Mouse (Mus musculus) spleen, adult 2 months (tissue): ENCODE results near the gene Psmb9. TPM values are rescaled to one million over a fixed set of nuclear protein-coding genes. Genes with fewer than 3 reads are reported as not detected.
A peak's percentile ranks its signal among the peaks of the same experiment; 100 is the strongest.

Source experiments
- DNase-seq, 2 experiments: peaks; one replicate each; pipeline versions ENCODE4 v3.0.0 to v3.0.0-alpha.2; 2012 to 2021; ENCODE audit warnings: low spot score in 2 of 2, low read depth in 1 of 2
- H3K27ac ChIP-seq: fragments of 200-500 bp; 2 replicates; pipeline ENCODE4 v1.5.1; 2012; ENCODE audit warnings: low read length, inconsistent platforms; ENCODE audit not compliant: insufficient read depth
- H3K27me3 ChIP-seq: fragments of 200-500 bp; 2 replicates; pipeline ENCODE4 v1.6.1; 2012; ENCODE audit warnings: mild to moderate bottlenecking, moderate library complexity, low read length, inconsistent platforms; ENCODE audit not compliant: control insufficient read depth, insufficient read depth
- H3K36me3 ChIP-seq: fragments of 200-500 bp; 2 replicates; pipeline ENCODE4 v1.6.1; 2012; ENCODE audit warnings: mild to moderate bottlenecking, low read length, inconsistent platforms; ENCODE audit not compliant: control insufficient read depth, insufficient read depth
- H3K4me1 ChIP-seq: fragments of 200-500 bp; 2 replicates; pipeline ENCODE4 v1.6.1; 2011; ENCODE audit warnings: inconsistent platforms; ENCODE audit not compliant: control insufficient read depth, insufficient read depth, insufficient read length
- H3K4me3 ChIP-seq: fragments of 200-500 bp; 2 replicates; pipeline ENCODE4 v1.5.1; 2011; ENCODE audit warnings: mild to moderate bottlenecking, inconsistent platforms; ENCODE audit not compliant: insufficient read depth, insufficient read length; ENCODE audit errors: extremely low read depth
- CTCF ChIP-seq: fragments of 200-500 bp; IDR thresholded peaks from 2 replicates; pipeline ENCODE4 v1.5.1; 2011; ENCODE audit warnings: mild to moderate bottlenecking, inconsistent platforms; ENCODE audit not compliant: insufficient read depth, insufficient read length, insufficient replicate concordance; ENCODE audit errors: extremely low read depth
- POLR2A ChIP-seq: fragments of 200-500 bp; IDR thresholded peaks from 2 replicates; pipeline ENCODE4 v1.6.1; 2011; ENCODE audit warnings: low read depth, low read length, inconsistent platforms
- WGBS: fragments of 180-500 bp; shearing (Covaris S2); methylation state at CpG from one replicate; pipeline ENCODE4 v1.1.7; 2018; 5-methylcytosine and 5-hydroxymethylcytosine counted together
- polyA plus RNA-seq: library from polyadenylated mRNA; depleted of rRNA; stranded (reverse); fragments of >200 nt; gene quantifications from 2 replicates; pipeline ENCODE4 v1.2.3, GENCODE M21; 2012

Gene Psmb9
- polyA plus RNA-seq, 1 experiment, result 159 TPM

DNA sequence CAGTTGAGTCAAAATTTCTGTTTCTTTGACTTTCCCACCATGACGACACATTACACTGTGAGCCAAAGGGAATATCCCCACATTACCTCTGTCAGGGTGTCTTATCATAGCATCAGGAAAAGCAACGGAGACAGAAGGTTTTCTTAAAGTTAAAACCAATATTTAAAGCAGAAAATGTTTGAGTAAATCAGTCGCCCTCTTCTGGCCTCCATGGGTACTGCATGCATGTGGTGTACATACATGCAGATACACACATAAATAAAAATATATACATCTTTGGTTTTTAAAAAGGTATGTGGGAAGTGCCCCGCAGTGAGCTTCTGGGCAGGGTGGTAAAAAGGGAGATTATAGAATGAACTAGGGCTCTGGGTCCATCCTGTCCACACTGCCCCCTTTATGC is 10.4 kb downstream of the Psmb9 start:
- peaks cover 12% of the 10 kb centered on the region; the same call in 1 of the 2 replicates for H3K4me1 ChIP-seq
- no peak overlapping the region for H3K4me3 ChIP-seq
- H3K36me3 ChIP-seq, result peaks cover 9% of the 10 kb centered on the region
- 84% methylated on average over 4 of the region's 4 CpGs for WGBS
- TF ChIP-seq POLR2A, result no peak
- no peak for TF ChIP-seq CTCF
- no peak overlapping the region for H3K27ac ChIP-seq
- DNase-seq, result no peak
- H3K27me3 ChIP-seq, result no peaks in the 10 kb centered on the region

DNA sequence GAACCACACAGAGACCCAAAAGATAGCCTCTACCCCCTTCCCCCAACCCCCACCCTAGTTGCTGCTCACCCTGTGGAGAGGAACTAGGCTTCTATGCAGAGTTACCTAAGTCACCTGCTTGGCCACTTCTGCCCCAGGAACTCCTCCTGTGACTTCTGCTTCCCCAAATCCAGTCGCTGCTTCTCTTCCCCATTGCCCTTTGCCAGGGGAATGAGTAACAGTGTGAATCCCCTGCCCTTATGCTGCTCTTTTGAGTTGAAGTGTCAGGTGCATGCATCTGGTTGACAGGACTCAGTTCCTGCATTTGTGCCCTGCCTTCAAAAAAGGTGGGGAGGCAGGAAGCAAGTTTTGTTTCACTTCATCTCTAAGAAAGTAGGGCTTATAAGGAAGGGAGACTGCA is 13.5 kb downstream of the Psmb9 start:
- no peak for TF ChIP-seq POLR2A
- no peak for TF ChIP-seq CTCF
- Histone ChIP-seq H3K27me3 (no peaks in the 10 kb centered on the region), H3K4me1 (peaks cover 11% of the 10 kb centered on the region; the same call in 1 of the 2 replicates), H3K4me3 (peak overlapping the region; percentile 24; the same call in 1 of the 2 replicates), H3K27ac (peak overlapping the region; percentile 76), H3K36me3 (0 out of 2 replicates have a peak, but pooled peaks cover 1% of the 10 kb centered on the region)
- 24% methylated on average over 1 of the region's 1 CpGs for WGBS
- peak in 1 of 2 experiments; percentile 41 for DNase-seq

DNA sequence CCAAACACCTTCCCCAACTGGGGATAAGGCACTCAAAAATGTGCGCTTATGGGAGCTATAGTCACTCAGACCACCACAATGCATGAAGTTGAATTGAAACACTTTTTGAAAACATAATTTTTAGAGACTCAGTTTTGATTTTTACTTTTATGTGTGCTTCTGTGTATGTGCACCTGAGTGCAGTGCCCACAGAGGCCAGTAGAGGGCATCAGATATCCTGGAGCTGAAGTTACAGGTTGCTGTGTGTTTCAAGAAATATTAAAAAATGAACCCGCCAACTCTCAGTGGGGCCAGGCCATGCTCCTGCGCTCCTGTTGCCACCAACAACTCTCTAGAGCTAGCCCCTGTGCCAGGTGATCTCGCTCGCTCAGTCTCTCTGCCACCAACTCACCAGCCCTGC is 15.0 kb downstream of the Psmb9 start:
- 96% methylated on average over 5 of the region's 5 CpGs for WGBS
- Histone ChIP-seq H3K27ac (0 out of 2 replicates have a peak overlapping the region, but pooled peaks have one; percentile 94), H3K4me1 (peaks cover 11% of the 10 kb centered on the region; the same call in 1 of the 2 replicates), H3K27me3 (no peaks in the 10 kb centered on the region), H3K36me3 (0 out of 2 replicates have a peak, but pooled peaks cover 1% of the 10 kb centered on the region), H3K4me3 (no peak overlapping the region)
- no peak for DNase-seq
- no peak for TF ChIP-seq CTCF
- no peak for TF ChIP-seq POLR2A

DNA sequence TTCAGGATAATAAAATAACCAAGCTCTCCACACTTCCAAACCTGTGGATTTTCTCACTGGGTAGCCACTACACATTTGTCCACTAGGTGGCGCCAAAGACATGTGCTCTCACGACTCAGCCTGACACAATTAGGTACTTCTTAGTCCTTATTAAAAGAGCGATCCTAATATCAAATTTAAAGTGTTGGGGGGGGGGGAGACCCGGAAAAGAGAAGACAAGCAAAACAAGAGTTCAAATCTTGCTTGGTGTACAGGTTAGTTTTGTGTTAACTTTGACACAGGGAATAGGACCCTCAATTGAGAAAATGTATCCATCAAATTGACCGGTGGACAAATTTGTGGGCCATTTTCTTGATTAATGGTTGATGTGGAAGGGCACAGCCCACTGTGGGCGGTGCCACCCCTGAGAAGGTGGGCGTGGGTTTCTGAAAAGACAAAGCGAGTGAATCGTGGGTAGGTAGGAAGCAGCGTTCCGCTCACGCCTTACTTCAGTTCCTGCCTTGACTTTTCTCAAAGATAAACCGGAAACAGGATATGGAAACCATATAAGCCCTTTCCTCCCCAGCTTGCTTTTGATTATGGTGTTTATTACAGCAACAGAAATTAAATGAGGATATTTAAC is 16.6 kb downstream of the Psmb9 start:
- Histone ChIP-seq H3K36me3 (0 out of 2 replicates have a peak, but pooled peaks cover 1% of the 10 kb centered on the region), H3K27me3 (no peaks in the 10 kb centered on the region), H3K4me1 (peaks cover 11% of the 10 kb centered on the region; the same call in 1 of the 2 replicates), H3K4me3 (peak overlapping the region; percentile 35; the same call in 1 of the 2 replicates), H3K27ac (peak overlapping the region; percentile 94)
- TF ChIP-seq POLR2A, result no peak
- peak; percentile 83; the same call in 1 of the 2 replicates for TF ChIP-seq CTCF
- 1% methylated on average over 13 of the region's 13 CpGs for WGBS
- DNase-seq, result peak; percentile 83 to 93

DNA sequence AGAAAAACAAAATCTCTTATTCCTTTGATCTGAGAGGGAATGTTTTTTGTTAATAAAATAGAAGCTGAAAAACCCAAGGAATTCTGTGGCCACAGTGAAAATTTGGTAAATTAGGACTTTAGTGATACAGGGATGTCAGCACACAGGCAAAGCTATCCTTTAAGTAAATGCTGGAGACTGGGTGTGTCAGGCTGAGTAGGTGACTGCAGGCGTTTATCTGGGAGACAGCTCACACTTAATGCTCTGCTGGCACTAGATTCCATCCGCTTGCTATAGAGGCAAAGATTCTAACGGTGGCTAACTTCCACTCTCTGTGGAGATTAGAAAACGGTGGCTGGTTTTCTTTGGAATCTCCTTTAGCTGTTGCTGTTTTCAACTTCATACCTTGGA is 17.1 kb downstream of the Psmb9 start:
- Histone ChIP-seq H3K4me3 (no peak overlapping the region), H3K4me1 (peaks cover 11% of the 10 kb centered on the region; the same call in 1 of the 2 replicates), H3K36me3 (0 out of 2 replicates have a peak, but pooled peaks cover 1% of the 10 kb centered on the region), H3K27me3 (no peaks in the 10 kb centered on the region), H3K27ac (no peak overlapping the region)
- TF ChIP-seq POLR2A (no peak), CTCF (no peak)
- WGBS, result 6% methylated on average over 4 of the region's 4 CpGs
- no peak for DNase-seq

DNA sequence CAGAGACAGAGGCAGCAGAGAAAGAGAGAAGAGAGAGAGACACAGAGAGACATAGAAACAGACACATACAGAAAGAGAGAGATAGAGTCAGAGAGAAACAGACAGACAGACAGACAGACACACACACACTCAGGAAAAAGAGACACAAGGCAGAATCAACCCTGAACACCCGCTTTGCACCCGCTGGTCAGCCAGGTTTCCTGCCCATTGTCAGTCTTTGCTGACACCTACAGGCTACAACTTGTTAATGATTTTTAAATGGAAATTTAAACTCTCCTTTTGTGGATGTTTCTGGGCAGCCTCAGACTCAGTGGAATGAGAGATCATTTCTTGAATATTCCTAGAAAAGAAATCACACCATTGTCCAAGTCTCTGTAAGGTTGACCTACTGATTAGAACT is 18.3 kb downstream of the Psmb9 start:
- peak; percentile 68; the same call in 1 of the 2 replicates for TF ChIP-seq CTCF
- no peak for TF ChIP-seq POLR2A
- H3K4me1 ChIP-seq, result peaks cover 12% of the 10 kb centered on the region; the same call in 1 of the 2 replicates
- no peak overlapping the region for H3K4me3 ChIP-seq
- H3K36me3 ChIP-seq, result 0 out of 2 replicates have a peak, but pooled peaks cover 1% of the 10 kb centered on the region
- DNase-seq, result peak in 1 of 2 experiments; percentile 39
- H3K27me3 ChIP-seq, result no peaks in the 10 kb centered on the region
- WGBS, result 0% methylated on average over 2 of the region's 2 CpGs
- H3K27ac ChIP-seq, result no peak overlapping the region
